Mouse (Mus musculus) kidney, postnatal 10 days (tissue): Measurements from ENCODE around the gene Myo19.
"Not testable (repeated sequence)": the region's sequence is repeated elsewhere in the genome, so short reads cannot be mapped to it uniquely, and the experiment has no call there.

ENCODE experiments used
- DNase-seq: peaks from one replicate; pipeline ENCODE4 v3.0.0; 2021; ENCODE audit warnings: mixed read lengths

Myo19 gene

DNA sequence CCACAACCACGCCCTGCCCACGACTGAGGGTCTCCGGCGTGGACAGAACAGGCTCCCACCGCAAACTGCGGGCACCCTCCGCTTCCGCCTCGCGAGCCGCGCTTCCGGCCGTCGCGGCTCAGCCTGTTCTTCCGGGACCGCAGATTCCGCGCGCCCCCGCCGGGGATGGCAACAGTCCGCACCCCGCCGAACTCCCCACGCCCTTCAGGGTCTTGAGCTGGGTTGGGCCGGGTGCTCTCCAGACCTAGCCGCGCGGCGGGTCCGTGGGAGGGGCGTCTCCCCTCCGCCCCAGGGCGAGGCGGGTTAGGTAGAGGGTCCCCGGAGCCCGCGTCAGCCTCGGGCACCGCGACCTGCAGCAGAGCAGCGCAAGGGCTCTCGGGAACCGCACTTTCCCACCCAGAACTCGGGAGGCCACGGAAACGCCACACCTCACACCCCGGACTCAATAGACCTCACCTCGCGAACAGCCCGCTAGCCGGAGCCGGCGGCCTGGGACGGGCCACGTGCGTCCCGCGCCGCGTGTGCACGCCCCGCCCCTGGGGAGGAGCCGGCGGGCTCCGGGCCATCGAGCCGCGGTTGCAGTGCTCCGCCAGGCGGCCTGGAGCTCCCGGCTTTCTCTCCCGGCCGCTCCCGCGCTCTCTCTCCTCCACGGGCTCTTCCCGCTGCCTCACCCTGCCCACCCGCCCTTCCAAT is at the start of gene Myo19, which contains the start of gene Pigw:
TSS of gene Myo19 (plus strand) at position 377 of the 693 bp plus-strand sequence.
TSS of gene Pigw (minus strand) at position 514 of the 693 bp plus-strand sequence.
- DNase-seq = peak; percentile 90

GRCm38 (mm10) chr11:84839330-84839729 is 40.6 kb upstream of the Myo19 start:
- DNase-seq = no peak

DNA sequence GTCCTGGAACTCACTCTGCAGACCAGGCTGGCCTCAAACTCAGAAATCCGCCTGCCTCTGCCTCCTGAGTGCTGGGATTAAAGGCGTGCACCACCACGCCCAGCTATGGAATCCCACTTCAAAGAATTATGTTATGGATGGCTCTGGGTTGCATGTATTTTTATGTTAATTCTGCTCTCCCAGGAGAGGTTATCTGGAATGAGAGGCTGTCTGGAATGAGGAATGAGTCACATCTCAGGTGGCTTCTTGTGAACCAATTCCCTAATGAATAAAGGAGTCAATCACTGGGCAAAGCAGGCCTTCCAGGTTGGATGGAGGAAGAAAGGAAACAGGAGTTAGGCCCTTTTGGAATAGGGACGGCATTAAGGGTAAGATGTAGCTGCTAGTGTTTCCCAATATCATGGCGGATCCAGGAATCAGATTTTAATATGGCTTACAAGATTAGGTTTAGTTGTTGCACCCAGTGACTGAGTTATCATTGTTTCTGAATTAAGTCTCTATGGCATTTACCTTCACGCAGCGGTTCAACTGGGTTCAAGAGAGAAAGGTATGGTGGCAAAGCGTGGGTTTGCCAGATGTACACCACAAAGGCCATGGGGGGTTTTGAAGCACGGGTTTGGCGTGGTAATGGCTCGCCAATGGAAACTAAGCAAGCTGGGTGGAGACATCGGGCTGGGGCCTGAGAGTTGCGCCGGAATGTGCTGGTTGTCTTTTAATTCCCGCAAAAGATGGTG is 33.0 kb upstream of the Myo19 start:
- no peak for DNase-seq

GRCm38 (mm10) chr11:84847475-84848090 is 32.4 kb upstream of the Myo19 start:
- DNase-seq = no peak

DNA sequence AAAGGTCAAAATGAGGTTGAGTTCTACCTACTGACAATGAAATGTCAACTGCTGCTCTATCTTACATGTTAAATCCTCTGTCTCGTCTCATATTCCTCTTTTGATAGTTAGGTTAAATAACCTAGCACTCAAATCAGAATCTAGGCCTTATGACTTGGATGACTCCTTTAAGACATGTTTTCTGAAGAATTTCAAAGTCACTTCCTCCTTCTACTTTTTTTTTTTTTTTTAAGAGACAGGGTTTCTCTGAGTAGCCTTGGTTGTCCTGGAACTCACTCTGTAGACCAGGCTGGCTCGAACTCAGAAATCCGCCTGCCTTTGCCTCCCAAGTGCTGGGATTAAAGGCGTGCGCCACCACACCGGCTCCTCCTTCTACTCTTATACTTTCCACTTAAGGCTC is 24.7 kb upstream of the Myo19 start:
- DNase-seq = no peak

- no peak for DNase-seq
These were observed 14.7 kb upstream of the Myo19 start for GRCm38 (mm10) chr11:84865268-84865667.

DNA sequence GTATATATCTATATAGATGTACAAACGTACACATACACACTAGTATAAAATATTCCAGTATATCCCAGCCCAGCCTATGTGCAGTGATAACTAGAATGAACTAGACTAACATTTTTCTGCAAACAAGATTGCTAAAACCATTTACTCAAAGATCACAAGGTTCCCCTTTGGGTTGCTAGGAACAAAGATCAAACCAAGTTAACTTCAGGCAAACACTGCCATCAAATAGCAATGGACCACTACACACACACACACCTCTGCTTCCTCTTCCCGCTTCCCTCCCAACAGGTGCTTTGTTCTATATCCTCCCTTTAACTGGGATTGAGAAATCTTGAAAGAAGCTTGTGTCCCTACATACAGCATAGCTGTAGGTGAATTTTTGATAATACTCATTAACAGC is 12.4 kb upstream of the Myo19 start:
- DNase-seq = no peak

GRCm38 (mm10) chr11:84868786-84869259 is 11.1 kb upstream of the Myo19 start:
- DNase-seq = no peak

DNA sequence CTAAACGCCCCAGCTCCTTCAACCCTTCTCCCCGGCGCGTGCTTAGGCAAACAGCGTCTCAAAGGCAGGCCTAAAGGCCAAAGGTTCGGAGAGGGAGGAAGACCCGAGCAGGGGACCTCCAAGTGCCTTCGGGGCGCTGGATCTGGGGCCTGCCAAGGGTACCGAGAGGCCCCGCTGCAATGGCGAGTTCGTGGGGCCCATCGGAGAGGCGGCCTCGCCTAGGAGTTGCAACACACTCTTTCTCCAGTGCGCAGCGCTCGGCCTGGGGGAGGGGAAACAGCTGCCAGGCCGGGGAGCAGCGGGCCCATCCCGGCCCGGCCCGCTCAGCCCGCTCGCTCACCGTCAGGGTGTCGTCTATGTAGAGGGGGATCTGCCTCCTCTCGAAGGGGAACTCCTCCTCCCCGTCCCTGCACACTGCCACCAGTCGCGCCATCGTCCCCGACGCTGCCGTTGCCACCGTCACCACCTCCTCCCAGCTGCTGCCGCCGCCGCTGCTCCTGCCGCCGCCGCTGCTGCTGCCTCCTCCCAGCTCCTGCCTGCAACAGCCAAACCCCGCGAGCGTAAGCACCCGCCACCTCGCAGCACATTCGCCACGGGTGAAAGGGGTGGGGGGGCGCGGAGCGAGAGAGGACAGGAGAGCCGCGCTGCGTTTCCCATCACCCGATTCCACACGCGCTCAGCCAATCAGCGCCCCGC is 10.3 kb upstream of the Myo19 start:
- DNase-seq = peak; percentile 98

DNA sequence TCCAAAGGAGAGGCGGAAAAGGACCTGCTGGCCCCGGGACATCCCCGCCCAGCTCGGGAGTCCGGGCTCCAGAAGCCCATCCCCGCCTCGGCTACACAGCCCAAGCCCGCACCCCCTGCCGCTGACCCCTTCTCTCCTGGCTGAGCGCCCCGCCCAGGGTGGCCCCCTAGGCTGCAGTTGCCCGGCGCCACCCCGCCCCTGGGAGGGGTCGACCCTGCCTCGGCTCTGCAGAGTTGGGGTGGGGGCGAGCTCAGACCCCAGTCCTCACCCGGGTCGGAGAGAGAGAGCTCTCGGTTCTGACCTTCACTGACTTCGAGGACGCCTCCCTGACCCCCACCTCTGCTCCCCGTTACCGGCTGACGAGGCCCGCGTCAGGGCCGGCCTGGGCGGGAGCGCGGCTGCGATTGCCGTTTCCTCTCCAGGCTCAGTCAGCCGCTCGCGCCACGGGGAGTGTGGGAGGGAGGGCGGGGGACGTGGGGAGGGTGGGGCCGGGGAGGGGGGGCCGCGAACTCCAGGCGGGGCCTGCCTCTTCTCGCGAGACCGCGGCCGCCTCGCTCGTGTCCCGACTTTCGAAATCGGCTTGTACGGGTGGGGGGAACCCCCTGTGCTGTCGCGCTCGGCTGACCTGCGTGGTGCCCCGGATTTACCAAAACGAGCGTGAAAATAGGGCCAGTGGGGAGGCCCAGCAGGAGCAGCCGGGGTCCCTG is 9.5 kb upstream of the Myo19 start, which contains the start of gene Ggnbp2:
TSS of gene Ggnbp2 (minus strand) at position 481 of the 707 bp plus-strand sequence.
- peak; percentile 96 for DNase-seq

DNA sequence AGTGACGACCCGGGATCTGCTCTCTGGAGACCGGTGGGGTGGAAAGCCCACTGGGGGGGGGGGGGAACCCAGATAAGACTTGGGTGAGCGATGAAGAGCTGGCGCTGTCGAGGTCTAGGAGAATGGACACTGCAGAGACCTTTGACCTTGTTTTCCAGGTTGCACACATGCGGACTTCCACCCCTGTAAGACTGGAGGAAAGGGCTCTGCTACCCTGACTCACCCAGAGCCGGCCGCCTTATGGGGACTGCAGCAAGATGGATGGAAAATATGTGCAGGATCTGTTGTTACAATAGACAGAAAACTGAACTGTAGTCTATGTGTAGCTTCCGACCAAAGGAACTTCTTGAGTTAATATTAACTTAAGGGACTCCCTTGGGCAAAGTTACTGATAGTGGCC is 8.9 kb upstream of the Myo19 start:
- no peak for DNase-seq

GRCm38 (mm10) chr11:84871548-84872069 is 8.3 kb upstream of the Myo19 start:
- DNase-seq = no peak

GRCm38 (mm10) chr11:84873042-84873833 is 6.7 kb upstream of the Myo19 start:
- DNase-seq = no peak

- not testable (repeated sequence) for DNase-seq
These were observed 3.9 kb upstream of the Myo19 start for GRCm38 (mm10) chr11:84876020-84876419.

- no peak for DNase-seq
These were observed 759 bp upstream of the Myo19 start for GRCm38 (mm10) chr11:84879007-84879771.

DNA sequence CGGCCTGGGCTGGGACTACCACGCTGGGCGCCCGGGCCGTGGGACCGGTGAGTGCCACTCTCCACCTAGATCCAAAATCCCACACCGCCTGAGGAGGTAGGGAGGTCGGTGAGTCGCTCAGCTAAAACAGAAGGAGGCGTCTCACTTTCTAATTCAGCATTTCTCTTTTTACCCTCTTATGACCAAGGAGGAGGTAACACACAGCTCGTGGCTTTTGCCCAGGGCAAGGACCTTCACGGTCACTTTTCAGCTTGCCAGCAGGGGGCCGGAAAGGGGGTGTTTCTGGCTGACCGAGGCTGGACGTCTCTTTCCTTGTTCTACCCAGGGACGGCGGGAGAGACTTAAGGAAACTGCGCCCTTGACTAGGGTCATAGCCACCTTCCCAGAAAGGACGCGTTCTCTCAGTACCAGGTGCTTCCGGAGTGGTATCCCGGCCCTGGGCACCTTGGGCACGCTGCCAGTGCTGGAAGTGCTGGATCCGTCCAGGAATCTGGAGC is 565 bp downstream of the Myo19 start:
- peak; percentile 77 for DNase-seq

GRCm38 (mm10) chr11:84880971-84881370 is 1.0 kb downstream of the Myo19 start:
- no peak for DNase-seq

GRCm38 (mm10) chr11:84882346-84882745 is 2.4 kb downstream of the Myo19 start:
- no peak for DNase-seq

DNA sequence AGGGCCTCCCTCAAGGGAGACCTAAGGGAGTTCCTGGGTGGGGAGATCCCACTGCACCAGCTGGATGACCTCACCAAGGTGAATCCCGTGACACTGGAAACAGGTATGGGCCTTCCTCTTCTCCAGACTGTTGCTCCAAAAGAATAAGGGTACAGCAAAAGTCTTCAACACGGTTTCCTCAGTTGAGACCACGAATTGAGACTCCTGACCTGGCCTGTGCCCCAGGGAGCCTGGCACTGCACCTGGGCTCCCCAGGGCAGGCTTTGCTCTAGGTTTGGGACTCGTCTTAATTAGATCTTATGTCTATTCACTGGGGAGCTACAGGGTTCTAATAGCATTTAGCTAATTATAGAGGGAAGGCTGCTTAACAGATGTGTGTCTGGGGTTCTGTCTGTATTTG is 5.3 kb downstream of the Myo19 start:
- DNase-seq = no peak

DNA sequence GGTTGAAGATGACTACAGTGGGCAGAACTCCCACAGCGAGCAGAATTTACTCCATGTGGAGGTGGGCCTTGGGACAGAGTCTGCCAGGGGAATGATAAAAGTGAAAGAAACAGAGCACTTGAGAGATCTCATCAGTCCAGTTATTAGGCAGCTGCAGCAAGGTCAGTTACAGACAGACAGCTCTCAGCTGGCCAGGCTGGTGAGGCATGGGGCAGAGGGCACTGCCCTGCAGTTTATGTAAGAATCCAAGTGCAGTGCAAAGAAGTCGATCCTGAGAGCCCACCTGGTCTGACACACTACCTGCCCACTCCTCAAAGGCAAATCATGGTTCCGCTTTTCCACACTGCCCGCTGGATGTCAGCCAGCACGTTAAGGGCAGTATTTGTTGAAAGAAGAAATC is 6.3 kb downstream of the Myo19 start:
- DNase-seq = no peak
